Mouse (Mus musculus): ENCODE measurements around the gene Henmt1.

GRCm38 (mm10) chr3:108961655-108962054, 22.0 kb downstream of the Henmt1 start:
- TF ChIP-seq USF1 (IDR thresholded peaks at IDR 0.05; ENCODE audit: low read depth) (no peak), CTCF (IDR thresholded peaks at IDR 0.05; ENCODE audit: control insufficient read depth, insufficient read depth, insufficient read length) (no peak), MAX (IDR thresholded peaks at IDR 0.05) (no peak), FOSL1 (IDR thresholded peaks at IDR 0.05; ENCODE audit: insufficient read depth, low read length, poor library complexity, severe bottlenecking) (no peak)

Data from C2C12 (cell line).